Mouse (Mus musculus): ENCODE data around the gene Bax.
"Not testable (repeated sequence)": the region's sequence is repeated elsewhere in the genome, so short reads cannot be mapped to it uniquely, and the experiment has no call there.

The Bax gene

GRCm38 (mm10) chr7:45466283-45467089, at the start of gene Bax:
TSS of gene Bax (minus strand) at chr7:45466898.
- DNase-seq: peak; percentile 96

- no peak for DNase-seq
Measured at GRCm38 (mm10) chr7:45515436-45515835, 48.7 kb upstream of the Bax start.

- DNase-seq: no peak
Measured at GRCm38 (mm10) chr7:45514411-45514810, 47.7 kb upstream of the Bax start.

GRCm38 (mm10) chr7:45509912-45510787, 43.5 kb upstream of the Bax start, which contains the start of gene Nucb1:
TSS of gene Nucb1 (minus strand) at chr7:45510406.
- DNase-seq: peak; percentile 97

GRCm38 (mm10) chr7:45509181-45509882, 42.6 kb upstream of the Bax start:
- peak; percentile 26 for DNase-seq

GRCm38 (mm10) chr7:45508561-45508960, 41.9 kb upstream of the Bax start:
- DNase-seq: no peak

- DNase-seq: peak; percentile 40
Measured at GRCm38 (mm10) chr7:45507583-45507982, 40.9 kb upstream of the Bax start.

- no peak for DNase-seq
Measured at GRCm38 (mm10) chr7:45498427-45498826, 31.7 kb upstream of the Bax start.

- no peak for DNase-seq
Measured at GRCm38 (mm10) chr7:45494548-45494947, 27.9 kb upstream of the Bax start.

GRCm38 (mm10) chr7:45492951-45493350, 26.3 kb upstream of the Bax start:
- DNase-seq: no peak

GRCm38 (mm10) chr7:45492225-45492844, 25.6 kb upstream of the Bax start:
- DNase-seq: no peak

- peak; percentile 54 for DNase-seq
Measured at GRCm38 (mm10) chr7:45491264-45491663, 24.6 kb upstream of the Bax start.

GRCm38 (mm10) chr7:45490822-45491221, 24.1 kb upstream of the Bax start:
- no peak for DNase-seq

- DNase-seq: no peak
Measured at GRCm38 (mm10) chr7:45489578-45489977, 22.9 kb upstream of the Bax start.

GRCm38 (mm10) chr7:45488293-45489204, 21.9 kb upstream of the Bax start, which contains the start of gene Dhdh:
TSS of gene Dhdh (minus strand) at chr7:45488805.
- peak; percentile 63 for DNase-seq

GRCm38 (mm10) chr7:45487861-45488292, 21.2 kb upstream of the Bax start:
- DNase-seq: no peak

- no peak for DNase-seq
Measured at GRCm38 (mm10) chr7:45486761-45487415, 20.2 kb upstream of the Bax start, which contains the start of gene Gm45808. TSS of gene Gm45808 (minus strand) at chr7:45486811.

GRCm38 (mm10) chr7:45486158-45486557, 19.5 kb upstream of the Bax start:
- no peak for DNase-seq

GRCm38 (mm10) chr7:45484985-45485384, 18.3 kb upstream of the Bax start:
- not testable (repeated sequence) for DNase-seq

- no peak for DNase-seq
Measured at GRCm38 (mm10) chr7:45482166-45482565, 15.5 kb upstream of the Bax start.

All from kidney, adult 9 months (tissue).